Mouse (Mus musculus): ENCODE measurements around the gene Mrgpre.

Gene Mrgpre

DNA sequence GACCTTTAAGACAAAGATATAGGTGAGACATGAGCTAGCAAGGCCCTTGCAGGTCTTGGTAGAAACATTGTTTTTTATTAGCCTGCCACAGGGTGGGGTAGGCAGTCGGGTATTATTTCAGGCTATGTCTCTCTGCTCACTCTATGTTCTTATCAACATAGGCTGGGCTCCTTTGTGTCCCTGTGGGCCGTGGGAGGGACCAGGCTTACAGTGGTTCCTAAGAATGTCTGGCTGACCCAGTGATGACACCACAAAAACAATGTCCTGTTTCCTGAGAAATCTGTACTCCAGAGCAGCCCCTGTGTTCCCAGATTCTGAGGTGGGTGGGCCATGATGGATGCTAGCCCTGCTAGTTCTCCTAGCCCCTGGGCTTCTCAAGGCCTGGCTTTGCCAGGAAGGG lies 6.9 kb downstream of the Mrgpre start:
- no peak for DNase-seq (ENCODE audit: low read depth, low spot score)

DNA sequence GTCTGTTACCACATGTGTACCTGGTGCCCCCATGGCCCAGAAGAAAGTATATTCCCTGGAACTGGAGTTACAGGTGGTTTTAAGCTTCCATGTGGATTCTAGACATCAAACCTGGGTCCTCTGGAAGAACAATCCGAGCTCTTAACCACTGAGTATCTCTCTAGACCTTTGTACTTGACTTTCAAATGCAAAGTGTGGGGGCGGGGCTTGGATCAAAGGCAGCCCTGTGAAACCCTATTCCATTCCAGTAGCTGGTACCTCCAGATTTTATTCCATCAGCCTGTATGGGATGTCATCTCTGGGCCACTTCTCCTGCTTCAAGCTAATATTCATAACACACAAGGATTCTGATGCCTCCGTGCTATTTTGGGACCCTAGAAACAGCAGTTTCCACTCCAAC lies 8.2 kb downstream of the Mrgpre start:
- no peak for DNase-seq (ENCODE audit: low read depth, low spot score)

DNA sequence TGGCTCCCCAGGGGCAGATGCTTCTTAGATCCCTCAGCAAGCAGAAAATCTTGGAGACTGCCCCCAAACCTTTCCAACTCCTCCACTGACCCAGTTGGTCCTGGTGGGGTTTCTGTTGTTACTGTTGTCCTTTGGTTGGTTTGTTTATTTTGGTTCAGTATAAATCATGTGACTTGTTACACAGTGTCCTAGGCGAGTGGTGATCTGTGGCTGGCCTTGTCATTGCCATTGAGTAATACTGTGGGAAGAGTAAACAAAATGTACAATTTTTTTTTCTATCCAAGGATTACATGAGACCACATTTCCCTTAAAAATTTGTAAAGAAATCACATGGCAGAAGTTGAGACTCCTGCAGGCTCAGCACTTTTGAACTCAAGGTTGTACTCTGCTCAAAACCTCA lies 14.8 kb downstream of the Mrgpre start:
- DNase-seq (ENCODE audit: low read depth, low spot score), result no peak

DNA sequence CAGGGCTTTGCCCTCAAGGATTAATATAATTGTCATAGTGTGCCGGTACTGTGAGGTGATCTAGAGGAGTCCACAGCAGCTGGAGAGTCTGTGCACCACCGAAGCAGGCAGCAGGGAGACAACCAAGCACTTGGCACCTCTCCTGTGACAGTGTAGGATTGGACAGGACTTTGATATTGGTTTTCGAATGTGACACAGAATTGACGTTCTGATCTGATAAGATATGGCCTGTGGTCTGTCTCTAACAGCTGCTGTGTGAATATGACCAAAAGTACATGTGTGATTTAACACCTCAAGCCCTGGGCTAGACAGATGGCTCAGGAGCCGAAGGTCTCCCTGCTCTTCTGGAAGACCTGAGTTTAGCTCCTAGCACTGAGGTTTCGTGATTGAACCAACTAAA lies 16.0 kb downstream of the Mrgpre start:
- no peak for DNase-seq (ENCODE audit: low read depth, low spot score)

DNA sequence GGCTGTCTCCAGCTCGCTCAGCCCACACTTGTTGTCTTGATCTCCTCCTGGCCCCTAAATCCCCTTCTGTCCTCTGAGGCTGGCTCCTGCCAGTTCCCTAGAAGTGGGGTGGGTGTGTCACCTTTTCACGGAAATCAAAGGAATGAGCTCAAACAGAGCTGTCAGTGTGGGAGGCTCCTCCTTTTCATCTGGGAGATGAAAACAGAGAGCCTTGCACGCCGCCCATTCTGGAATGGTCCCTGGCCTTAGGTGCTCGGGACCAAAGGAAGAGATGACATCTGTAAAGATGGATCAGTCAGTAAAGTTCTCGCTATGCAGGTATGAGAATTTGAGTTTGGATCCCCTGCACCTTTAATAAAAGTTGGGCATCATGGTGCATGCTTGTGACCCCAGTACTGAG lies 17.4 kb downstream of the Mrgpre start, which contains the start of gene Mrgprg:
Gene Mrgprg (minus strand): TSS at position 101 of the 400 bp plus-strand sequence.
- no peak for DNase-seq (ENCODE audit: low read depth, low spot score)

DNA sequence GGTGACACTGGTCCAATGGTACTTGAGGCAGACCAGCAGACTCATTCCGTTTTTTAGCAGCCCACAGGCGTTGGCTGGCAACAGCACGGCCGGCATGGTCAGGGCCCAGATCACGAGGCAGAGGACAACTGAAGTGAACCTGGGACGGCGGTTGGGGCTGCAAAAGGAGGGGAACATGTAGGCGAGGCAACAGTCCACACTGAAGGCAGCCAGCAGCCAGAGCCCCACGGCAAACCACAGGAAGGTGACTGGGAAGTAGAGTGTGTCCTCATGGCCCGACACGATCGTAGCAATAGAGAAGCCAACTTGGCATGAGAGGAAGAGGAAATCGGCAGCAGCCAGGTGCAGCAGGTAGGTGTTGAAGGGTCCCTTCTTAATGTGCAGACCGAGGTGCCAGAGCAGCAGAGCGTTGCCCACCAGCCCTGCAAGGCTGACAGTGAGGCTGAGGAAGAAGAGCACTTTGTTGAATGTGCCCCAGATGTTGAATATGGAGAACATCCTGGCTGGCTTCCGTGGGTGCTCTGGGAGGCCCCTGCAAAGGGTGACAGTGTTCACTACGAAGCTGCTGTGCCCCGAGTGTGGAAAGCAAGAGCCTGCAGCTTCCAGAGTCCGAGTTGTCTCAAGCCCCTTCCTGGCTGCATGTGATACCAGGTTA lies 19.3 kb downstream of the Mrgpre start:
- DNase-seq (ENCODE audit: low read depth, low spot score), result no peak

DNA sequence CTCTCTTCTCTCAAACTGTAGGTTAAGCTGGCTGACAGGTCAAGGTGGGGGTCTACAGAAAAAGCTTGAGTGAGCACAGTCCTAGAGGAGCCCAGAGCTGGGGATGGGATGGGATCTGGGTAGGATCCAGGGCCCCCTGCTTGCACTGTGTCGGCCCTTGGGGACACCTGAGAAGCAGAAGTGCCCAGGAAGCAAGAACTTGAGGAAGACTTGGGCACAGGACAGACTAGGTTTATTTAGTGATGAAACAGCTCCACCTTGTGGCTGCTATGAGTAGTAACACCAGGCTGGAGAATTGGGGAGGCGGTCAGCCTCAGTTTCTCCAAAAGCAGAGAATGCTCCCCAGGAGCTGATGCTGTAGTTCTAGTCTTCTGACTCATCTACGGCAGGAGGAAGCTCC lies 20.5 kb downstream of the Mrgpre start:
- DNase-seq (ENCODE audit: low read depth, low spot score), result no peak

DNA sequence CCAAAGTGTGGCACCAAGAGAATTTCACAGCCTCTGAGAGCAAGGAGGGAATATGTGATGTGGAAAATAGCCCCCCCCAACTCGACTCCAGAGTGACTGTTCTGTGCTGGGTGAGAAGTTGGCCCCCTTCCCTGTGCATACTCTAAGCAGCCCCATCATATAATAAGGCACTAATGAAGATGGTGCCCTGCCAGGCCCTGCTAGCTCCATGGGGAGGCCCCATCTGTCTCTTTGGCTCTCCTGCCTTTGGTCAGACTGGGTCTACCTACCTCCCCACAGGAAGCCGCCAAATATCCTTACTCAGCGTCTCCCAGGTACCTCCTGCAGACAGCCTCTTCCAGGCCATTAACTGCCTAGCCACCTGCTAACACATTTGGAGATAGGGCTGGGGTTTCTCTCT lies 25.3 kb downstream of the Mrgpre start:
- no peak for DNase-seq (ENCODE audit: low read depth, low spot score)

DNA sequence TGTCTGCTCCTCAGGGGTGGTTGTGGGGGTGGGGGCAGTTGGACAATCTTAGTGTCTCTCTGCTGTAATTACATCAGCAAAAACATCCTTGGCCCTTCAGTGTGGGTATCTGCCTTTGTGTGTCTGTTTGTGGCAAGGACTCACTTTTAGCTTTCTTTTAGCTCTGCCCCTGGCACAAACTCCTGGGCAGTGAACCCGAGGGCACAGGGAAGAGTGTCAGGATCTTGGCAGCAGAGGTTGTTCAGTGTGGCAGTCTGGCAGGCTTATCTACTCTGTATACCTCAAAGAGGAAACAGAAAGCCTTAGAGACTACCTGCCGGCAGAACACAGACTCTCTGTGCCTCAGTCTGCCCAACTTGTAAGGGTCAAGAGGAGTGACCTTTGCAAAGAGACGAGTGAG lies 26.6 kb downstream of the Mrgpre start:
- no peak for DNase-seq (ENCODE audit: low read depth, low spot score)

DNA sequence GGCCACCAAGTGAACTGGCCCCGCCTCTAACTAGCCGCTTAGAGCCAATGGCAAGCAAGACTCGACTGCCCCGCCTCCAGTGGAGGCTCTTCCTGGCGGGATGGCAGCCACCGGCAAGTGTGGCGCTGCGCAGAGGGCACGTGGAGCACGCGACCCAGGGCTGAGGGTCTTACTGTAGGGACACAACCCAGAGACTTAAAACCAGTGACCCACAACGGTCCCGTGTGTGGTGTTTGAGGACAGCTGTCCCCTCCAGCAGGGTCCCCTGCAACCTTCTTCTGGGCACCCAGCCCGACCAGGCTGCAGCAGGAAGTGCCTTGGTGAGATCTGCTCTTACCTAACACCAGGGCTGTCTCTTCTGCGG lies 27.3 kb downstream of the Mrgpre start:
- peak; percentile 51 for DNase-seq (ENCODE audit: low read depth, low spot score)

DNA sequence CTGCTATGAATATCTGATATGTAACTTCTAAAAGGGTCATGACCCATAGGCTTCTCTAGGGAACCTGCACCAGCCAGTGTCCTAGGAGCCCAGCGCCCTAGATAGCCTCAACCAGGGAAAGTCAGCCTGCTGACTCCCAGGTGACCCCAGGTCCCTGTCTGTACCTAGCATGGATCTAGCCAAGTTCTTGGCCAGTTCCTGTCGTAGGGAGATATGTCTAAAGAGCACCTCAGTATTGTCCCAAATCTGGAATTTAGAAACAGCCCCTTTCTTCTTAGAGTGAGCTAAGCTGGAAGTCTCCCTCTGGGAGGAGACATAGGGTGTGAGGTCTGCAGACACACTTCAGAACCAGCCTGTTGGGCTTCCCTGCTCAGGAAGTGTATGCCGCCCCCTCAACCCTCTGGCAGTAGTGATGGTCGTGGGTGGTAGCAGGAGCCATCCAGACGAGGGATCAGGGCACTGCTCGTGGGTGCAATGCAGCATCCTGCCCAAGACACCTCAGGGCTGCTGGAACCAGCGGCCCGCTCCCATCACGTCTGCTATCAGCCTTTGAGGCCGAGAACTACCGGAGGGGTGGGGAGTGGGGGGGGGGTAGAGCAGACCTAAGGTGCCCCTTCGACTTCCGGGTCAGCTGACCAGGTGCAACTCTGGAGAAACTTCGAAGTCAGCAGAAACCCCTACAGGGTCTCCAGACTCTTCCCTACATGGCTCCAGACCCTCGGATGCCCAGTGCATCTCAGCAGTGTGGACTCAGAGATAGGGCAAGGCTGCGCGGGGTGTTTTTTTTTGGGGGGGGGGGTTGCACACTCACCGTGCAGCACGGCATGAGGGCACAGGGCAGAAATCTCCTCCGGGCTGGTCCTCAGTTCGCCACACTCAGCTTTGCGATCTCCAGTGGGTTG lies 27.9 kb downstream of the Mrgpre start, which contains the start of gene Osbpl5:
Gene Osbpl5 (minus strand): TSS at position 861 of the 902 bp plus-strand sequence.
- no peak for DNase-seq (ENCODE audit: low read depth, low spot score)

DNA sequence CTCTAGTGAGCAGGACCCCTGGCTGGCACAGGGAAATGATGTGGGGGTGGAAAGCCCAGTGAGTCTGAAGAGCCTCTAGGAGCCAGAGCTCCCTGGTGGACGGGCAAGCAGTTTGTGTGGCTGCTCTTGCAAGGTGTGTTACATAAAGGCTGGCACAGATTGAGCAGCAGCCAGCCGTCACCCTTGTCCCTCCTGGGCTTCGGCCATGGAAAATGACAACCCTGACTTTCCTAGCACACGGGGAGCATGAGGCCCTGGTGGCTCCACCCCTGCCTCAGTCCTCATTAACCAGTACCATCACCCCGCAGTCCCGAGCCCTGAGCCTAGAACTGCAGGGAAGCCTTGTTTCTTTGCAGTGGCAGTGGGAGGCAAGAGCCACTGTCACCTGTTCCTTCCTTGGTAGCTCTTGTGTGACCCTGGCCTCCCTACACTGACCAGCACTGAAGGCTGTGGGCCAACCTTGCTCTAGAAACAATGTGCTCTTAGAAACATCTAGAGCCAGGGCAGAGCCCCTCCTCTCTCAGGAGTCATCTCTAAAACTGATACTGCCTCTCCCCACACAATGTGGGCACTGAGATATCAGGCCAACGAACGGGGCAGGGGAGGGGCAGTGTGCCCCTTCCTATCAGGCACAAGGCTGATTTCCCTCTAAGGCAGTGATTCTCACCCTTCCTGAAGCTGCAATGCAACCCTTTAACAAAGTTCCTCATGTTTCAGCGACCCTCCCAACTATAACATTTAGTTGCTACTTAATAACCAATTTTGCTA lies 28.8 kb downstream of the Mrgpre start:
- no peak for DNase-seq (ENCODE audit: low read depth, low spot score)

DNA sequence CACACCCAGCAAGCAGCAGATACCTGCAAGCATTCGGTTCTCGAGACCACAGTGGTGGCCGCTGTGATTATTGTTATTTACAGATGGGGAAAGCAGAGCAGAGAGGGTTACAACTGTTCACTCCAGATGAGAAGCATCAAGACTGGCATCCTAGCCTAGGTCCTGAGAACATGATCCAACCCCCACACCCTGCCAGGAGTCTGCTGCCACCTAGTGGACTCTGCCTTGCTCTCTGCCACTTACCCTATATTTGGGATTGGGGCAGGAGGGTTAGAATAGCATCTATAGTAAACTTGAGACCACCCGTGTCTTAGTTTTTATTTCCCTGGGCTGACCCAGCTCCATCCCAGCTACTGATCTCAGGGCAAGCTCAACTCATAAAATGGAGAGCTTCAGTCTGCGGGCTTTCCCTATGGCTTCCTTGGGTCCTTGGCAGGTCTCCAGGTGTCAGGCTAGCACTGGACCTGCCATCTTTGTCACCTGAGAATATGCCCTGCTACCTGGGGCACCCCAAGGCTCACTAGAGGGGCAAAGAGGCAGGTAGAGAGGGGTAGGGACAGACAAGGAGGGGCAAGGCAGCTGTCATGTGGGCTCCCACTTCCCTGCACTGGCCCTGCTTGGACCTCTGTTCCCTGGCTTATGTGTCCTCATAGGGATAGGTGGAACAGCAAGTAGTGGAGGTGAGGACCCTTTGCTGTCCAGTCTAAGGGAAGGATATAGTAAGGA lies 30.1 kb downstream of the Mrgpre start:
- peak; percentile 43 for DNase-seq (ENCODE audit: low read depth, low spot score)

DNA sequence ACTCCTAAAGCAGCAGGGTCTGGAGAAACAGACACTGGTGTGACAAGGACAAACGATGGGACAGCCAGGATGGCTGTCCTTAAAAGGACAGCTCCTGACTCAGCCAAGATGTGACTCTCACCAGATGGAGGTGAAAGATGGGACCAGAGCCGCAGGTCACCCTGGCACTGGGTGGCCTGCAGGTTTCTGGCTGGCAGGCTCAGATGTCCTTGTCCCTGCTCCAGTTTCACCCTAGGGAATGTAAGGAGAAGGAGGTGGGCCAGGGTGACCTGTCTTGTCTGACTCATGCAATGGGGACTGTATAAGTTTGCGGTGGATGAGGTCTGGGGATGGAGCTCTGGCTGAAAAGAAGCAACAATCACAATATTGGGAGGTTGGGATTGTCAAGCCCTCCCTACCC lies 31.7 kb downstream of the Mrgpre start:
- DNase-seq (ENCODE audit: low read depth, low spot score), result no peak

DNA sequence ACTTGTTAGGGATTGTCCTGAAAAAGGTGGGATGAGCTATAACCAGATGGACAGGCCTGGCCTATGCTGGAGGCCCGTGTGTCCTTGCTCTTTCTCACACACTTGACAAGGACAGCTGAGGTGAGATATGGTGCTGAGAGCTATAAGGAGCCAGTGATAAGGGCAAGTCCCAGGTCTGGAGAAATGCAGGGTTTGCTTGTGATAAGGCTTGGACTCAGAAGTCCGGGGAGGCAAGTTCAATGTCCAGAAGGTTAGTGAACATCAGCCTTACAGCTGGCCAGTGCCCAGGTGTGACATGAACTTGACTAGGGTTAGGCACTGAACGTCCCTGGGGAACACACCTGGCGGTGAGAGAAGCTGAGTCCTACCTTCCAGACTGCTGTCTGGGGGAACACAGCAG lies 32.2 kb downstream of the Mrgpre start:
- no peak for DNase-seq (ENCODE audit: low read depth, low spot score)

DNA sequence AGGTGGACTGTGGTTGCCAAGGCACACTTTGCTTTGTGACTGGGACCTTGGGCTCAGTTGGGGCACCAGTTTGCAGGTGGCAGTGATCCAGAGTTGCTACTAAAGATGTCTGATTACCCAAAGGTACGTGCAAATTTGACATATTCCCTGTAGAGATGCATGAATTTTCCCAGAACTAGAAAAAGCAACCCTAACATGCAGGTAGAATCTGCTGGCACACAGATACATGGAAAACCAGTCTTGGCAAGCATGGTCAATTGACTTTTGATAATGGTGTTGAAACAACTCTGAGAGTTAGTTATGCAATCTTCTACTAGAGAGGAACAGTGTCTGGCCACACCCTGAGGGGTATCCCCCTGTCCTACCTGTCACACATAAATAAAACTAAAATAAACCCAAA lies 32.9 kb downstream of the Mrgpre start:
- no peak for DNase-seq (ENCODE audit: low read depth, low spot score)

DNA sequence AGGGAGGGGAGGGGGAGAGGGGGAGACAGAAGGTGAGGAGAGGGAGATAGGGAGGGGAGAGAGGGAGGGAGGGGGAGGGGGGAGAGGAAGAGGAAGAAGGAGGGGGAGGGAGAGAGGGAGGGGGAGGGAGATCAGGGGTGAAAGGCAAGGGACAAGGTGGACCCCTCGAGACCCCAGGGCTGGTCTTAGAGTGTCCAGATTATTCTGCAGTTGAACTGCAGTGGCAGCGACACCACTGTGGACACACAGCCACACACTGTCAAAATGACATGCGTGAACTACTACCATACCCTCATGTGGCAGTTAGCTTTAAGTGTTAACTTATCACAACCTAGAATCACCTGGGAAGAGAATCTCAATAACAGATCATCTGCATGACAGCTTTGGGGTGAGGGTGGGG lies 35.3 kb downstream of the Mrgpre start:
- no peak for DNase-seq (ENCODE audit: low read depth, low spot score)

DNA sequence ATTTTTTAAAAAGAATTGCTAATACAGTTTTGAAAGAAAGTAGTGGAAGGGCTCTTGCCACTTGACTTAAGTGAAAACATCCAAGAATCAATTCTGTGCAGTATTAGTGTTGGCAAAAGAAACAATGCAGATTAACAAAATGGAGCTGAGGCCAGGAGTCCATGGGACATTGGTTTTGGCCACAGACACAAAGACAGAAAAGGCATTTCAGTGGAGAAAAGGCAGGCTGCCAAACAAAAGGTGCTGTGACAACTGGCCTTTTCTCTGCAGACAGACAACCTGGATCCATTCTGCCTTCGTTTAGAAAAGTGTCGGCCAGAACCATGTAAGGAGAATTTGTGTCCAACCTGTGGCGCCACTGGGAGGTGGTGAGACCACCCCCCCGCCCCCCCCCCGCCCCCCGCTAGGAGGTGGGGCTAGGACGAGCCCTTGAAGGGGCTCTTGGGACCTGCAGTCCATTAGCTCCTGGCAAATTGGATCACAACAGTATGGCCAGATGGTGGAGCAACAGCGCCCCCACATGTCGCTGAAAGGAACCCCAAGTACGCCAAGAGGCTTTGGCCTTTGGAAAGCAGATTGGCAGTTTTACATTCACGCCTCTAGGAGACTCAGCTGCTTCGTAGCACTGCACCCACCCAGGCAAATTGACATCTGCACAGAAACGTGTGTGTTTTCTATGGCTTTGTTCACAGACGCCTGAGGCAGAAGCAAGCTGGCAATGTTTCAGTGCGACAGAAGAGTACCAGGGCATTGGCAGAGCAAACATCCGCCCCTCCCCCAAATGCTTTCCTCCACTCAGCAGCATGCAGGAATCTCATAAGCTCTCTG lies 36.0 kb downstream of the Mrgpre start:
- DNase-seq (ENCODE audit: low read depth, low spot score), result peak; percentile 81

DNA sequence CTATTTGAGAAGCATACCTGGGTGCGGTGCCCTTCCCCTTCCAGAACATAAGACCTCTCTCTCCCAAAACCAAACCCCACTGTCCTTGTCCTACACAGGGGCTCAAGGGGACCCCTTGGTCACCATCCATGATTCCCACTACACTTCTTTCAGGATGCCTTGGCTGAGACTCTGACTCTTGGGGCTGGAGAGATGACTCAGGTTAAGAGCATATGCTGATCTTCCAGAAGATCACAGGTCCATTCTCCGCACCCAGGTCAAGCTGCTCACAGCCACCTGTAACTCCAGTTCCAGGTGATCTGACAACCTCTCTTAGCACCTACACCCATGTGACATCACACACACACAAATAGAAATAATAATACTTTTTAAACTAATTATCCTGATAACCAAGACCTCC lies 43.6 kb downstream of the Mrgpre start:
- DNase-seq (ENCODE audit: low read depth, low spot score), result no peak

DNA sequence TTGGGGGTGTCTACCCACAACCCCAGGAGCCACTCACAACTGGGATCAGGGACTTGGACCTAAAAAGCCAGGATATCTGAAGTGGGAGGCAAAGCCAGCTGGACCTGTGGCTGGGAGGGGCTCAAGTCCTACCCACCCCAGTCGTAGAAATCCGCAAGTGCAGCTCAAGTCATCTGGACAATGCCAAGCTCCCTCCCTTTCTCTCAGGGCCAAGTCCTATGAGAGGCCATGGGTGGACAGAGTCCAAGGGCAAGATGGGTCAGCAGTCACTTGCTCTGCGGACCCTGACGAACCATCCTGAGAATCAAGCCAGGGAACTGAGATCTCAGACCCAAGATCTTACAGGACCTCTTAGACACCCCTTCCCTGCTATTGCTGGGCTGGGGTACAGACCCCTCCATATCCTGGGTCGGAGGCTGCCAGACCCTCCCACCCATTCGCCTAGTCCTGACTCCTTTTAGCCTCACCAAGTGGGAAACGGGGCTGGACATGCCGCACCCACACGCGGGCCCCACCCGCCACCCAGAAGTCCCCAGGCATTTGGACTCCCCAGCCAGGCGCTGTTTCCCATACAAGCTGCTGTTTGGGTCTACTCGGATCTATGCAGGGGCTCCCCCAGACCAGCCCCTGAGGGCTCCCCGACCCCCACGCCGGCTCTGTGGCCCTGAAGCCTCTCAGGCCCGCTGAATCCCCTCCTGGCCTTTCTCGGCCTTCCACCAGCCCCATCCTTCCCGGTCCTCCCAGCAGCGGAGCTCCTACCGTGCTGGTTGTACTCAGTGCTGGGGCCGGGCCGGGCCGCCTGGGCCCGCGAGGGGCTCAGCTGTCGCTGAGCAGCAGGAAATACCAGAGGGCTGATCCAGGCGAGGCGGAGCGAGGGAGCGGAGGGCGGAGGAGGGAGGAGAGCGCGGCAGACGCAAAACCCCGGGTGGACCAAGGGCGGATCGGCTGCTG lies 44.5 kb downstream of the Mrgpre start:
- peak; percentile 75 for DNase-seq (ENCODE audit: low read depth, low spot score)
